Mouse (Mus musculus) cerebellum, adult 8-10 months (tissue): ENCODE data around the gene Gm49510.
"Not testable (repeated sequence)": the region's sequence is repeated elsewhere in the genome, so short reads cannot be mapped to it uniquely, and the experiment has no call there.

Experiments used
- DNase-seq: peaks from one replicate; pipeline ENCODE4 v3.0.0; 2022

Gm49510 gene

DNA sequence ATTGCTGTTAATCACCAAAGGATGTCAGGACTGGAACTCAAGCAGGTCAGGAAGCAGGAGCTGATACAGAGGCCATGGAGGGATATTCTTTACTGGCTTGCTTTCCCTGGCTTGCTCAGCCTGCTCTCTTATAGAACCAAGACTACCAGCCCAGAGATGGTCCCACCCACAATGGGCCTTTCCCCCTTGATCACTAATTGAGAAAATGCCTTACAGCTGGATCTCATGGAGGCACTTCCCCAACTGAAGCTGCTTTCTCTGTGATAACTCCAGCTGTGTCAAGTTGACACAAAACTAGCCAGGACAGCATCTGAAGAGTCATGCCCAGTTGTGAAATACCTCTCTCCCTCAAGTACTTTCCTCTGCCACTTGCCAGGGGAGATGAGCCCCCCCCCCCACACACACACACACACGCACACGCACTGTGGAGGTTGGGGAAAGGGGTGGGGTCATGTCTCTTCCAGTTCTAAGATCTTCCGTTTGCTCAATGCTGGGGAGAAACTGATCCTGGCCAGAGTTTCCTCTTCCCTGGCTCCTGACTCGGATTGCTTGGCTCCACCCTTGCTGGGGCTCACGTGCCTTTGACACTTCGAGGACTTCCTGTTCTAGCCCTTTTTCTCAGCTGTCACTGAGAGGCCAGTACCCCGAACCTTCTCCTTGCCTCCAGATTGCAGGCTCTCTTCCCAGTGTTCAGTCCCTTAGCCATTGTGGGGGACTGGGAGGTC, 20.5 kb upstream of the Gm49510 start:
- DNase-seq, result not testable (repeated sequence)

DNA sequence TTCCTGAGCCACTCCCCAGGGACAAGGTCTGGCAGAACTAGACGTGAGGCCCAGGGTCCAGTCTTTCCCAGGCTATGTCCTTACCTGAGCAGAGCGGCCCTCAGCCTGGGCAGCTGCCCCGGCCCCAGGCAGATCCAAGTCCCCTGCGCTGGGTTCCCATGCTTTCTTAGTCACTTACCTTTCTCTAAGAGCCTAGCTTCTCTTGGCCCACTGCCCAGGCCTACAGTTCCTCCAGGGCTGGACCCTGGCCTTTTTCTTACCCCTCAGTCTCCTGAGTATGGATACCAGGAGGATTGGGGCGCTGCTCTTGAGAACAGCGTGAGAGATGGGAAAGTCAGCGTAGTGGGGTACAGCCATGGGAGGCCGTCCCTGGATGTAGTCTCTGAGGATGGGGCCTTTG, 19.0 kb upstream of the Gm49510 start:
- no peak for DNase-seq

DNA sequence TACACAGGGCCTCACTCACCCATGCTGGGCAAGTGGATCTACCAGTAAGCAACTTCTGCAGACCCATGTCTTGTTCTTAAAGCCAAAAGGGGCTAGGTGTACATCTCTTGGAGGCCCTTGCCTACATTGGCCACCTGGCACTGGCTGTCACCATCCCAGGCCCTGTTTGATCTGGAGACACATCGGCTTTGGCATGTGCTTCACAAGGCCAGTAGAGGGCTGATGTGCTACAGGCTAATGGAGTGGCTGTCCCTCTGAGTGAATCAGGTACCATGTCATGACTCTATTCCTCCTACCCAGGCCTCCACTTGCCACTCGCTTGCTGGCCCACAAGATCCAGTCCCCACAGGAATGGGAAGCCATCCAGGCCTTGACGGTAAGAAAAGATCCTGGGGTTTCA, 17.6 kb upstream of the Gm49510 start:
- no peak for DNase-seq

DNA sequence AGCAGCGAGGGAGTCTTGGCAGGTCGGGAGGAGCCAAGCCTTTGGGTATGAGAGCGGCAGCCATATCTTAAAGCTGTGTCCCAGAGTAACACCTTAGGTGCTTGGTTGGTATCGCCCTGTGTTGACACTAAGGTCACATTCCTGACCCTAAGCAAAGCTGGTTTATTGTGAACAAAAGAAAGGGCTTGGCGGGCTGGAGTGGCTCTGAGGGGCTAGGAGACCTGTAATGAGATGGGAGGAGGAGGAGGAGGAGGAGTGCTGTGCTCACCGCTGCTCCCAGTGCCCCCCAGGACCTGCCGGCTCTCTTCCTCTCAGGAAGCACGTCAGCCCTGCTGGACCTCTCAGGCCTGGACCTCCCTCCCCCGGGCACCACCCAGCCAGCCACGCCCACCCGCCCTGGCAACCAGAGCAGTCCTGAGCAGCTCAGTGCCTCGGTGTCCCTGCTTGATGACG, 10.0 kb upstream of the Gm49510 start:
- no peak for DNase-seq

DNA sequence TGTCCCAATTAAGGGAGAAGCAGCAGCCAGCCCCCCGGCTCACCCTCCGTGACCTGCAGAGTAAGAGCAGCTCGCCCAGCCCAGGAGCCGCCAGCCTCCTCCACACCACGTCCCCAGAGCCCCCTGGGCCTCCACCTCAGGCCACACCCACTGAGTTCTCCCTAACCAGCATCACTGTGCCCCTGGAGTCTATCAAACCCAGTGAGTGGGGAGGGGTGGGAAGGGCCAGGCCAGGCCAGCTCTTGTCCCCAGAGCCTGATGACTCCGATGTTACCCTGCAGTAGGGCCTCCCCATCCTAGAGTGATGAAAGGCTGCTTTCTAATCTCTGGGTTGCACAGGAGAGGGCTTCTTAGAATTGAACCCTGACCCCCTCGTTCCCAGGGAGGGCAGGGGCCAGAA, 7.0 kb upstream of the Gm49510 start:
- no peak for DNase-seq

DNA sequence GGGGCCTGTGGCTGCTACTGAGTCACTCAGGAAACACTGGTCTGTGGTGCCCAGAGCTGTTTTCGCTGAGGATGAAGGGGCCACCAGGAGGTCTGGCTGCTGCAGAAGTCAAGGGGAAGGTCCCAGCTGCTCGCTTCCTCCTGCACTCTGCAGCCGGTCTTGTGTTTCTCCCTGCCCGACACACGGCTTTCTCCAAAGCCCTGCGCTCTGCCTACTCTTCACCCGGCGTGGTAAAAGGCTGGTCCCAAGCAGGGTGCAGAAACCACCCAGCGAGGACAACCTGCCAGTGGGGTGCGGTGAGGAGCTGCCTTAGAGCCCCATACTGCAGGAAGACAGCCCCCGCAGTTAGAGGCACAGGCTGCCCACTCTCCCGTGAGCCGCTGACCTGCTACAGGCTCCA, 4.7 kb upstream of the Gm49510 start:
- no peak for DNase-seq

DNA sequence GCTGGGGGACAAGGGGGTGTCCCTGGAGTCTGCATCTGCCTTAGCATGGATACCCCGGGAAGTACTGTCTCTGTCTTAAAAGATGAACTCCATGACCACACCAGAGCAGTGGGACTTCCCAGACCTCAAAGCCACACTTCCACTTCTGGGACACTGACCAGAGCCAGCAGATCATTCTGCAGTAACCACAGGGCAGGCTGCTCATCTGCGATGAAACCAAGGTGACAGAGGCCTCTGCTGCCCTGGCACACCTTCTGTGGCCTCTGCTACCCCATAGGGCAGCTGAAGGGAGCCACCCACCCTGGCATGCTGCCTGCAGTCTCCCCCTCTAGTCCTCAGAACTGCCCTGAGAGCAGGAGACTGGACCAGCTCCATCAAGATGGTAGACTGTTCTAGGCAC, 3.7 kb upstream of the Gm49510 start:
- DNase-seq, result no peak

DNA sequence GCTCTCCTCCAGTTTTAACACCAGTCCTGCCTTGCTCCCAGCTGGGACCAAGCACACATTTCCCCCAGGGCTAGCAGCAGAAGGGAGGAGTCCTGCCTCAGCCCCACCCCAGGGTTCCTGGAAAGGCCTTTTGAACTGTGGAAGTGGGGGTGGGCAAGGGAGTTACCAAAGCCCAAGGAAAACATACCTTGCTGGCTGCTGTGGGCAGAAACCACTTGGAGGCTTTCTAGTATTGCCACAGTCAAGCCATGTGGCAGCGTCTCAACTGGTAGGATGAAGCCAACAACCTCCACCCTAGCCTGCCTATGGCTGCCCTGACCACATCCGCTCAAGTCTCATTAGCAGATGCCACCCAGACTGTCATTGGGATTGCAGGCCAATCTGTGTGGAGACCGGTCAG, 3.3 kb upstream of the Gm49510 start:
- no peak for DNase-seq

DNA sequence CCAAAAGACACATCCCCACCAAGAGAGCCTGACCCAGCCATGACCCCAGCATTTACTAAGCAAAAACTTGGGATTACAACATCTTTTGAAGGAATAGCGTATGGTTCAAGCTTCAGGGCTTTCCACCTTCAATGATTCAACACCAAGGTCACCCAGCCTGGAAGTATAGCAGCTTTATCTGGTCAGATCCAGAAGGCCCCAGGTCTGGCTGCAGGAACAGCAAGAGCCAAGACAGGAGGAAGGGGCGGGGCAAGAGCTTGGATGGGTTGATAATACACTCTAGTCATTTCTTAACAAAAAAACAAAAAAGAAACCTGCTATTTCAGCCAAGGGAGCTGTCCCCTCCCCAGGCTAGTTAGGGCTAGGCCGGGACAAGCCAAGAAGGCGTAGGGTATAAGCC, 2.0 kb upstream of the Gm49510 start:
- no peak for DNase-seq

DNA sequence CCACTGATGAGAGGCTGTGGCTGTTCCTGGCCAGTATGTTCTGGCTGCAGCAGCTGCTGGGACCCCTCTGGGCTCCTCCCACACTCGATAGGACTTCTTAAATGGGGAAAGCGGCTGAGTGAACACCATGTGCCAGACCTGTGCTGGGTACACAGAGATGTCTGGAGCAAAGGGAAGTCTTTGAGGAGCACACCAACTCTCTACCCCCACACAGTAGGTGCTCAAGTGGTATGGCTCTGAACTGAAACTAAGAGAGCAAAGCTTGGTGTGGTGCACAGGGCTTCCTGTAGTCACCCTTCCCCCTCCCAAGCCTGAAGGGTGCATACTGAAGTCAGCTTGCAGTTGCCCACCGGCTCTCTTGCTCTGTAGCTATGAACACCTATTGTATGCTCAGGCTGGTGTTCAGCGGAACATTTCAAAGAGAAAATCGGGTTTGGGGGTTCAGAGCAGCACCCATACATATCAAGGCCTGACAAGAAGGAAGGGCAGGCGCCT, 913 bp upstream of the Gm49510 start:
- DNase-seq, result no peak

DNA sequence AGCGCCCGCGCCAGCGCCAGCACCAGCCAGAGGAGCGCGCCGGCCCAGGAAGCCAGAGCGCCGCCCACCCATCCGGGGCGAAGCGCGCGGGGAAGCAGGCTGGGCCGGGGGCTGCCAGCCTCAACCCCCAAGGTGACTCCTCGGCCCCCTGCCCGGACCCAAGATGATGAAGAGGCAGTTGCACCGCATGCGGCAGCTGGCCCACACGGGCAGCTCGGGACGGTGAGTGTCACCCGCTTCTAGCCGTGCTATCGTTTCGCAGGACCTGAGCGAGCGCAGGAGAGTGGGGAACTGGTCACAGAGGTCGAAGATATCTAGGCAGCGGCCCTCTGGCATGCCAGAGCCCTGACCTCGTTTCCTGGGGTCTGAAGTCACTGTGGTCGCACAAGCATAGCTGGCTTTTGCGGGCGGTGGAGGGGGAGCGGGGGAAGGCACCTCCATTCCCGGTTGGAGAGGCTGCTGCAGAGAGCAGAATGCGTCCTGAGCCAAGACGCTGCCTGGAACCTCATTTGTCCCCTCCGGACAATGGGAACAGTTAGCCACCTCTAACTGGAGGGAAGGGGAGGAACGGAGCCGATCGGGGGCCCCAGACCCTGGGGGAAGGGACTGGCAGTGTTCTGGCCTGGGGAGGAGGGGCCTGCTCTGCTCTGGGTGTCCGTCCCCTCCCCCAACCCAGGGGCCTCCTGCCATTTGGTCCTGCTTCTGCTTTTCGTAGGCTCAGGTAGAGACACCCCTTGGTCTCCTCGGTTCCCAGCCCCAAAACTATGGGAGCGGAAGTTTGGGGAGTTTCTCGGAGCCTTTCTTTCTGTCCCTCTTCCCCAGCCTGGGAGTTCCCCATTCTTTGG, 495 bp downstream of the Gm49510 start, which contains the start of gene Sh3bp1:
Sh3bp1 (plus strand) TSS at position 29 of the 845 bp plus-strand sequence.
- peak; percentile 41 for DNase-seq

DNA sequence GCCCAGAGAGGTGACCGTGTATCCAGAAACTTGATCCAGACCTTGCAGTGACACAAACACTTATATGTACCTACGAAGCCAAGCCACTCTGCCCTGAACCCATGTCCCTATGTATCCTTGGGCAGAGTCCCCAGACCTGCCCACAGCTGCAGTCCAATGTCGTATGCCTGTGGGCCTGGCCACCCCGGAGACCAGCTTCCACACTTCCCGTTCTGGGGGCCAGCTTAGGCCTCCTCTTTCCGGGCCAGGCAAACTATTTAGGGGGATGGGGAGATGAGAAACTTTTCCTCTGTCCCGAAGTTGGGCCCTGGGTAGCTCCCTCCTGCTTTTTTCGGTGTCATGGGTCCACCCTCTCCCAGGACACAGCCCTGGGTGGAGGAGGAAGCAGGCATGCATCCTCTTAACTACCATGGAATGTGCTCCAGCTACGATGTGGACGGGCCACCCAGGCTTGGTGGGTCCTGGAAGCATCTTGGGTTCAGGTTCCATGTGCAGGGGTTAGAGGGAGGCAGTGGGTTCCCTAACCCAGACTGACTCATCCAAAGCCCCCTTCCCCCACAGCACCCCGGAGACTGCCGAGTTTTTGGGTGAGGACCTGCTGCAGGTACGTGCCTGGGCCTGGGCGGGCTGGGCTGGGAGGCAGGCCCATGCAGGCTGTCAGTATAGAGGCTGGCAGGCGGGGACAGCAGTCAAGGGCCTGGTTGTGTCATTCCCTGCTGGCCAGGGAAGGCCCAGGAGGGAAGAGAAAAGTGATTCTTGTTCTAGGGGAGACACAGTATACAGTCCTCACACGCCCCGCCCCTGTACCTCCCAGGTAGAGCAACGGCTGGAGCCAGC, 1.3 kb downstream of the Gm49510 start:
- DNase-seq, result no peak

DNA sequence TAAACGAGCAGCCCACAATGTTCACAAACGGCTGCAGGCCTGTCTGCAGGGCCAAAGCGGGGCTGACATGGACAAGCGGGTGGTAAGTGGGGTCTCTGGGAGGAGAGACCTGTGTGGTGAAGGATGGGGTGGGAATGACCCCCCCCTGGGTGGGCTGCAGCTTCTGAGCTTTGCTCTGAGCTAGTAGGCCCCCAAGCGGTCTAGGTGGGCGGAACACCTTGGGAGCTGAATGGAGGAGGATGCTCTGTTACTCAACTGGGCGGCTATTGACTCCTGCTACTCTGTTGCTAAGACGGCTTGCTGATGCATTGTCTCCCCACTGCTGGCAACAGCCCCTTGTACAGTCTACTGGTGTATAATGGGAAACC, 1.9 kb downstream of the Gm49510 start:
- no peak for DNase-seq

DNA sequence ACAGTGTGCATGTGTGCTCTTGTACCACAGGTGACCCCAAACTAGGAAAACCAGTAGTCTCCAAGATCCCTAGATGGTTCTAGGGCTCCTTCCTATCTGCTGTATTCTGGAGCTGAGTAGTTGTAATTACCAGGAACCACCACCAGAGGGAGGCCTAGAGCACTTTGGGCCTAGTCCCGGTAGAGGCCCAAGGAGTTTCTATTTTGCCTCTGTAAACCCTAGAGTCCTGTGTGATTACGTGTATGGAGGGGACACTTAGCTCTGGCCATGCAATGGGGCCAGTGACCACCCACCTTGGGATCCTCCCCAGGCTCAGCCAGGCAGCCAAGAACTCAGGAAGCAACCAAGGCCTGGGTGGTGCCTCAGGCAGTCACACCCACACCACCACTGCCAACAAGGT, 3.8 kb downstream of the Gm49510 start:
- peak; percentile 86 for DNase-seq

DNA sequence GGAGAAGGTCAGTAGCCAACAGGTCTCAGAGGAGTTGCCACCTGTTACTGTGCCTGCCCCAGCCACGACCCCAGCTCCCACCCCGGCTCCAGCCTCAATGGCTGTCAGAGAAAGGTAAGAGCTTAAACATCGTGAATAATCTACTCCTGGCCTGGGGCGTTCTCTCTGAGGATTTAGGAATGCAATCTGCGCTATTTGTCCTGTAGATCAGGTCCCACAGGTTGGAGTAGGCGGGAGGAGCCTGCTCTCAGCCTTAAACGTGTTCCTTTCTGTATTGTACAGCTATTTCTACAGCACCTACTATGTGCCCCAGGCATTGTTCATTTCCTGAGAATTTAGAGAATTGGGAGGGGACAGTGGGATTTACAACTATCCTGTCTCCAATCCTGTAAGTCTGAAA, 8.9 kb downstream of the Gm49510 start:
- no peak for DNase-seq

DNA sequence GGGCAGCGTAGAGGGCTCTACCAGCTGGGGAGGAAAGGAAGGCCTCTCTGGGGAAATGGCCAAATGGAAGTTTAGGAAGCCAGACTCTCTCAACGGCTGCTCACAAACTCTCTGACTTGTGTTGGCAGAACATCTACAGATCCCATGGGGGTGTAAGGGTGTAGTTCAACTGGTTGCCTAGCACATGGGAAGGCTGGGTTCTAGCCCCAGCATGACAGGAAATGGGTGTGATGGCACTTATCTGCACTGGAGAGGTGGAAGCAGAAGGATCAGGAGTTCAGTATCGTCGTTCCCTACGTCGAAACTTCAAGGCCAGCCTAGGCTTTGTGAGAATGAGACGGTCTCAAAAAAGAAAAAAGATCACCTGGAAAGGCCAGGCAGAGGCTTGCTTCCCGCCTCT, 9.5 kb downstream of the Gm49510 start:
- no peak for DNase-seq

DNA sequence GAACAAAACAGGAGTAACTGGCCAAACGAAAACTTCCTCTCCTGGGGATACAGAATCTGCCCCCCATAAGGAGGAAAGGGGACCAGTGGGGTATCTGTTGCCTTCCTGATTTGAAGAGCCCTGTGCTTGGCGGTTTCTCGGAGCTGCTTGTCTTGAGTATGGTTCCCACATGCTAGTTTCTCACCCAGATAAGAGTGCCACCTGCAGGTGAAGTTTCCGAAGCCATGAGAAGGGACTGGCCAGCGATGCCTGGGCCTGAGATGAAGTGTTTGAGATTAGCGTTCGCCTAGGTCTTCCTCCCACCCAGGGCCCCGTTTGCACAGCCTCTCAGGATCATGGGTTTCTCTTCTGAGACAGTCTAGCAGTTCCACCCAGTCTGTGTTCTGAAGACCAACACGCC, 12.6 kb downstream of the Gm49510 start:
- DNase-seq, result peak; percentile 48

DNA sequence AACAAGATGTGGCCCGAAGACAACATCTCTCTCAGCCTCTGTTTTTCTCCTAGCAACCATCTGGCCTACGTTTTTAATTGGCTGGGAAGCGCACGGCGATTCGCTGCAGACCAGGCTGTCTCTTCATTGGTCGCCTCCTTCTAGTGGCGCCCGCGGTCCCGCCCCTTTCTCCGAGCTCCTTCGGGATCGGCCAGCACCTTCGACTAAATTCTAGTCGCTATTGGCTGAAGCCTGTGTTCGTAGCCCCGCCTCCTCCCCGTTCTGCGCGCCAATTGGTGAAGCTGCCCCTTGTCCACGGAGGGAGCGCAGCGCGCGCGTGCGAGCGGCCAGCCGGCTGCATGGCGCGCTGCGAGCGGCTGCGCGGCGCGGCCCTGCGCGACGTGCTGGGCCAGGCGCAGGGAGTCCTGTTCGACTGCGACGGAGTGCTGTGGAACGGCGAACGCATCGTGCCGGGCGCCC, 14.2 kb downstream of the Gm49510 start, which contains the start of gene Pdxp:
Pdxp (plus strand) TSS at position 288 of the 459 bp plus-strand sequence.
- peak; percentile 95 for DNase-seq

DNA sequence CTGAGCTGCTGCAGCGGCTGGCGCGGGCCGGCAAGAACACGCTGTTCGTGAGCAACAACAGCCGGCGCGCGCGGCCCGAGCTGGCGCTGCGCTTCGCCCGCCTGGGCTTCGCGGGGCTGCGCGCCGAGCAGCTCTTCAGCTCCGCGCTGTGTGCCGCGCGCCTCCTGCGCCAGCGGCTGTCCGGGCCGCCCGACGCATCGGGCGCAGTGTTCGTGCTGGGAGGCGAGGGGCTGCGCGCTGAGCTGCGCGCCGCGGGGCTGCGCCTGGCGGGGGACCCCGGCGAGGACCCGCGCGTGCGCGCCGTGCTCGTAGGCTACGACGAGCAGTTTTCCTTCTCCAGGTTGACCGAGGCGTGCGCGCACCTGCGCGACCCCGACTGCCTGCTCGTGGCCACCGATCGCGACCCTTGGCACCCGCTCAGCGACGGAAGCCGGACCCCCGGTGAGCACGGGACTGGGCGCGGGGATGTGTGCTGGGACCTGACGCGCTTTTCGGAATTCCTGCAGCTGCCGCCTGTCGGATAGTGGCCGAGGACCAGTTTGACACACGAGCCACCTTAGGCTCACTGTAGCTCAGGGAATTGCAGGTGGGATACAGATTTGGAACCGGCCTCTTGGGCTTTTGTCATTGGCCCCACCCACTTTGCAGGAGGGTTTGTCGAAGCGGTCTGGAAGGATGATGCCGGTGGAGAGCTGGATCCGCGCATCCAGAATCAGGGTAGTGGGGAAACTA, 14.8 kb downstream of the Gm49510 start:
- peak; percentile 73 for DNase-seq

DNA sequence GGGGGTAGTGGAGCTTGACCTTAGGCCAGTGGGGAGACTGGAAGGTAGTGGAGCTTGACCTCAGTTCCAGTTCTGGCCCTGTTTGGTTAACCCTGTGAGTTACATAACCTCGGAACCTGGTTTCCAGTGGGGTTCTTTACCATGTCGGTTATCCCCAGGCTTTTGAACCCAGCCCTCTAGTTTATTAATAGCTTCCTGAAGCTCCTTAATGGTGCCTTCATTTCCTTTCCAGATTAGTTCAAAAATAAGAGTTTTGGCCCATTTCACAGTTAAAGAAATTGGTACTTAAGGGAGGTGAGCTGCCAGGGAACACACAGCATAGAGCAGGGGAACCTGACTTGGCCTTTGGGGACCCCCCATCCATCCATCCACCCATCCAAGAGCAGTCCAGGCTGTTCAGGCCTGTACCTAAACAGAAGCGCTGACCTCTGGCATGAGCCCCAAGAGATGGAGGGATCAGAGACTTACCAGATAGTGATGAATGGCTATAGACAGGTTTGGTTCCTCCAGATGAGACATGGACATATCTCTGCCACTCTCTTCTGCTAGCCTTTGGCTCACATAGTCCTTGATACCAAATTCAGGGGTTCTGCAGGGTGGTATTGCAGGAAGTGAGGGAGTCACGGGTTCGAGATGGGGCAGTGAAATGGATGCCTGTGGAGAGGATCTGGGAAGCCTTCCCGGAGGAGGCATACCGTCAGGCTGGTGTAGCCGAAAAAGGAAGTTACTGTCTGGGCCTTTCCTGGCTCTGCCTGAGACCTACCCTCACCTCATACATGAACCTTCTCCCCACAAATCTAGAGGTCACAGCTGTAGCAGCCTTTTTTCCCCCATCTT, 15.6 kb downstream of the Gm49510 start:
- DNase-seq, result peak; percentile 52

DNA sequence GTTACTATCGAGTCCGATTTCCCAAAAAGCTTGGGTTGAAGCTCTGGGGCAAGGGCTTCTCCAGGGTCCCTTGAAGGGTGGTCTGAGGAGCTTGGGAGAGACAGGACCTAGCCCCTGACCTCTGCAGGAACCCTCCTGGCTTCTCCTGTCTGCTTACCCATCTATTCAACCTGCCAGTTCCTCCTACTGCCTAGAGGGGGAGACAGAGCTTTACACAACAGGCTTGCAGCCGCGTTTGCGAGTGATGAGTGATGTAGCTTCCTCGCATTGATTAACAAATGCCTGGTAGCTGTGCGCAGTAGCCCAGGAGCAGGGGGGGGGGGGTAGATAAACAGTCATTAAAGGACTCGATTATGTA, 16.2 kb downstream of the Gm49510 start:
- peak; percentile 70 for DNase-seq
